Mouse (Mus musculus) thymus, adult 2 months (tissue): ENCODE measurements at regions not wholly inside any gene's neighbourhood (a gene's known extent, or its start where the extent isn't known, plus 50 kb on each side); places are given as distances from the start of the nearest gene placed in this dataset.

Source experiments
- DNase-seq: peaks from one replicate; pipeline ENCODE4 v3.0.0; 2021
- H3K27ac ChIP-seq: fragments of 200-500 bp; 2 replicates; pipeline ENCODE4 v1.5.1; 2012; ENCODE audit warnings: low read length, control low read depth; ENCODE audit not compliant: control insufficient read depth, insufficient read depth
- H3K27me3 ChIP-seq: fragments of 200-500 bp; 2 replicates; pipeline ENCODE4 v1.6.1; 2012; ENCODE audit warnings: mild to moderate bottlenecking, low read length, moderate library complexity, mixed read lengths; ENCODE audit not compliant: control insufficient read depth, insufficient read depth
- H3K36me3 ChIP-seq: fragments of 200-500 bp; 2 replicates; pipeline ENCODE4 v1.6.1; 2012; ENCODE audit warnings: mild to moderate bottlenecking, low read length, moderate library complexity; ENCODE audit not compliant: control insufficient read depth, insufficient read depth
- H3K4me1 ChIP-seq: fragments of 200-500 bp; replicated peaks from 2 replicates; pipeline ENCODE4 v1.6.1; 2012; ENCODE audit warnings: low read length; ENCODE audit not compliant: control insufficient read depth, insufficient read depth
- H3K4me3 ChIP-seq: fragments of 200-500 bp; 2 replicates; pipeline ENCODE4 v1.5.1; 2012; ENCODE audit warnings: mild to moderate bottlenecking, low read length, control low read depth, moderate library complexity; ENCODE audit not compliant: control insufficient read depth, insufficient read depth
- CTCF ChIP-seq: fragments of 200-500 bp; IDR thresholded peaks from 2 replicates; pipeline ENCODE4 v1.5.1; 2012; ENCODE audit warnings: mild to moderate bottlenecking, control low read depth, low read length, moderate library complexity, borderline replicate concordance; ENCODE audit not compliant: control insufficient read depth, poor library complexity, insufficient read depth; ENCODE audit errors: extremely low read depth
- POLR2A ChIP-seq: fragments of 200-500 bp; IDR thresholded peaks from 2 replicates; pipeline ENCODE4 v1.6.1; 2012; ENCODE audit warnings: mild to moderate bottlenecking, low read length, control low read depth, moderate library complexity; ENCODE audit not compliant: control insufficient read depth, poor library complexity, insufficient read depth; ENCODE audit errors: extremely low read depth
- WGBS: fragments of 180-500 bp; shearing (Covaris S2); methylation state at CpG from one replicate; pipeline ENCODE4 v1.1.7; 2018; 5-methylcytosine and 5-hydroxymethylcytosine counted together

- Histone ChIP-seq H3K4me1 (no peaks in the 10 kb centered on the region), H3K4me3 (no peak overlapping the region), H3K27ac (no peak overlapping the region), H3K36me3 (no peaks in the 10 kb centered on the region), H3K27me3 (no peaks in the 10 kb centered on the region)
- no peak for TF ChIP-seq POLR2A
- TF ChIP-seq CTCF = no peak
- DNase-seq = no peak
- WGBS = 90% methylated on average over 4 of the region's 4 CpGs
These were observed 155.3 kb upstream of the Rad23b start for GRCm38 (mm10) chr4:55194552-55194951.

- H3K27me3 ChIP-seq = no peaks in the 10 kb centered on the region
- DNase-seq = no peak
- no peak for TF ChIP-seq POLR2A
- no peak for TF ChIP-seq CTCF
- H3K27ac ChIP-seq = no peak overlapping the region
- WGBS = 84% methylated on average over 20 of the region's 20 CpGs
- no peak overlapping the region for H3K4me3 ChIP-seq
- H3K4me1 ChIP-seq = no peaks in the 10 kb centered on the region
- no peaks in the 10 kb centered on the region for H3K36me3 ChIP-seq
These were observed 145.8 kb upstream of the Rad23b start for GRCm38 (mm10) chr4:55203731-55204710.

- no peaks in the 10 kb centered on the region for H3K4me1 ChIP-seq
- no peak overlapping the region for H3K27ac ChIP-seq
- H3K27me3 ChIP-seq = no peaks in the 10 kb centered on the region
- WGBS = 91% methylated on average over 3 of the region's 3 CpGs
- no peak for DNase-seq
- H3K4me3 ChIP-seq = no peak overlapping the region
- no peaks in the 10 kb centered on the region for H3K36me3 ChIP-seq
- TF ChIP-seq POLR2A = no peak
- TF ChIP-seq CTCF = no peak
These were observed 143.6 kb upstream of the Rad23b start for GRCm38 (mm10) chr4:55206226-55206625.

- DNase-seq = no peak
- Histone ChIP-seq H3K27me3 (no peaks in the 10 kb centered on the region), H3K27ac (no peak overlapping the region), H3K4me1 (no peaks in the 10 kb centered on the region), H3K4me3 (no peak overlapping the region), H3K36me3 (no peaks in the 10 kb centered on the region)
- WGBS = 93% methylated on average over 13 of the region's 13 CpGs
- no peak for TF ChIP-seq POLR2A
- no peak for TF ChIP-seq CTCF
These were observed 142.0 kb upstream of the Rad23b start for GRCm38 (mm10) chr4:55207749-55208385.

- no peak for TF ChIP-seq CTCF
- no peak for TF ChIP-seq POLR2A
- Histone ChIP-seq H3K27ac (no peak overlapping the region), H3K4me1 (no peaks in the 10 kb centered on the region), H3K27me3 (no peaks in the 10 kb centered on the region), H3K36me3 (no peaks in the 10 kb centered on the region), H3K4me3 (no peak overlapping the region)
- DNase-seq = no peak
- WGBS = 55% methylated on average over 21 of the region's 21 CpGs
These were observed 141.2 kb upstream of the Rad23b start for GRCm38 (mm10) chr4:55208386-55209345.
